Comparison of ENCODE assay signal across 8 mouse cellular contexts in genomic region chr5:146229869-146230650, GRCm38 (mm10). TPM values are rescaled to one million over a fixed set of nuclear protein-coding genes. Genes with fewer than 3 reads are reported as not detected.
A peak's percentile ranks its signal among the peaks of the same experiment; 100 is the strongest.
DNase-seq lines count a peak whose midpoint lies in the region; ATAC-seq and TF ChIP-seq lines count a peak whose summit lies in the region.

No protein-coding gene starts in this region.

- no peak; a peak in 1 of 4 replicates for TF ChIP-seq POLR2A in MEL (IDR thresholded peaks at IDR 0.05; ENCODE audit: control insufficient read depth in 1 of 2, insufficient read depth in 1 of 2, low read depth in 1 of 2, low read length in 2 of 2, poor library complexity in 1 of 2)

- peak overlapping the region; percentile 89 for H3K4me2 ChIP-seq in heart, embryonic 11.5 days
- peak overlapping the region; percentile 54 for H3K4me2 ChIP-seq in hindbrain, embryonic 11.5 days (replicated peaks; ENCODE audit: low read depth, low read length)
- peak overlapping the region; percentile 45 for H3K4me2 ChIP-seq in midbrain, embryonic 11.5 days

- peak overlapping the region; percentile 90 for H3K9ac ChIP-seq in heart, embryonic 11.5 days (ENCODE audit: low read depth, low read length)
- peak overlapping the region; percentile 85 for H3K9ac ChIP-seq in MEL (ENCODE audit: control insufficient read depth, low read depth, low read length, poor library complexity, severe bottlenecking)
- peak overlapping the region; percentile 88 for H3K9ac ChIP-seq in hindbrain, embryonic 11.5 days (ENCODE audit: low read depth, low read length)
- H3K9ac ChIP-seq in midbrain, embryonic 11.5 days (ENCODE audit: low read length): peak overlapping the region; percentile 86

- no peaks in the 10 kb centered on the region for H3K27me3 ChIP-seq in heart, embryonic 11.5 days (ENCODE audit: control insufficient read depth, insufficient read depth, low read length)
- no peaks in the 10 kb centered on the region for H3K27me3 ChIP-seq in MEL (ENCODE audit: control insufficient read depth in 1 of 2, insufficient read depth in 2 of 2, low read length in 2 of 2)
- H3K27me3 ChIP-seq in hindbrain, embryonic 11.5 days (ENCODE audit: control insufficient read depth, insufficient read depth, low read length): no peaks in the 10 kb centered on the region
- no peaks in the 10 kb centered on the region for H3K27me3 ChIP-seq in midbrain, embryonic 11.5 days (ENCODE audit: control insufficient read depth, insufficient read depth, low read length)

- intact Hi-C loops in heart, postnatal 14 days (cut with DNase I): loop anchor here (10.0 kb wide), 1 partner anchor 55 kb away; no protein-coding TSS in a partner anchor

- TF ChIP-seq EP300 in MEL (IDR thresholded peaks at IDR 0.05; ENCODE audit: low read depth in 1 of 2, low read length in 2 of 2): no peak

- no peak for DNase-seq in heart, postnatal 14 days
- DNase-seq in MEL (ENCODE audit: low read depth, low spot score): peak; percentile 27
- peak; percentile 5 for DNase-seq in hindbrain, embryonic 11.5 days (ENCODE audit: low spot score)
- no peak for DNase-seq in midbrain, embryonic 11.5 days (ENCODE audit: low spot score, missing footprints)
- no peak for DNase-seq in layer of hippocampus, postnatal 14 days (ENCODE audit: low spot score in 2 of 2)
- no peak for DNase-seq in right cerebral cortex, postnatal 4 days
- no peak for DNase-seq in ovary, postnatal 10 days (ENCODE audit: low spot score)

- no peaks in the 10 kb centered on the region for H3K9me3 ChIP-seq in heart, embryonic 11.5 days (replicated peaks; ENCODE audit: control insufficient read depth, low read length)
- H3K9me3 ChIP-seq in MEL (replicated peaks; ENCODE audit: insufficient read depth, low read length): no peaks in the 10 kb centered on the region
- H3K9me3 ChIP-seq in hindbrain, embryonic 11.5 days (ENCODE audit: control insufficient read depth, low read length): no peaks in the 10 kb centered on the region
- H3K9me3 ChIP-seq in midbrain, embryonic 11.5 days (ENCODE audit: control insufficient read depth, low read length): no peaks in the 10 kb centered on the region

- no peaks in the 10 kb centered on the region for H3K36me3 ChIP-seq in heart, embryonic 11.5 days (ENCODE audit: control insufficient read depth, insufficient read depth, low read length)
- peaks cover 4 to 18% of the 10 kb centered on the region in 2 experiments for H3K36me3 ChIP-seq in MEL (ENCODE audit: control insufficient read depth in 1 of 2, insufficient read depth in 2 of 2, low read length in 2 of 2)
- H3K36me3 ChIP-seq in hindbrain, embryonic 11.5 days (ENCODE audit: control insufficient read depth, insufficient read depth, low read length): no peaks in the 10 kb centered on the region
- no peaks in the 10 kb centered on the region for H3K36me3 ChIP-seq in midbrain, embryonic 11.5 days (ENCODE audit: control insufficient read depth, insufficient read depth, low read length)

- ATAC-seq in heart, embryonic 11.5 days (replicated peaks; ENCODE audit: insufficient number of reproducible peaks, low FRiP score, low TSS enrichment): no peak
- peak; percentile 5; the same call in 1 of the 2 replicates for ATAC-seq in hindbrain, embryonic 11.5 days (ENCODE audit: low FRiP score)
- peak; percentile 4; the same call in 1 of the 2 replicates for ATAC-seq in midbrain, embryonic 11.5 days (ENCODE audit: low FRiP score)

- peaks cover 39% of the 10 kb centered on the region for H3K79me2 ChIP-seq in MEL (ENCODE audit: control insufficient read depth, insufficient read depth, low read length, poor library complexity)

- WGBS in heart, embryonic 11.5 days (ENCODE audit: insufficient replicate concordance): 56% methylated on average over 17 of the region's 17 CpGs
- WGBS in hindbrain, embryonic 11.5 days: 66% methylated on average over 15 of the region's 17 CpGs
- 59% methylated on average over 17 of the region's 17 CpGs for WGBS in midbrain, embryonic 11.5 days

- peak overlapping the region; percentile 84 for H3K4me3 ChIP-seq in heart, embryonic 11.5 days (ENCODE audit: low read depth, low read length)
- peak overlapping the region; percentile 60 to 85 for H3K4me3 ChIP-seq in MEL (ENCODE audit: control insufficient read depth in 1 of 2, insufficient read depth in 1 of 2, low read depth in 2 of 2, low read length in 2 of 2)
- peak overlapping the region; percentile 81 for H3K4me3 ChIP-seq in hindbrain, embryonic 11.5 days (ENCODE audit: low read depth, low read length)
- H3K4me3 ChIP-seq in midbrain, embryonic 11.5 days (ENCODE audit: low read depth, low read length): peak overlapping the region; percentile 78

- TF ChIP-seq RAD21 in MEL (IDR thresholded peaks at IDR 0.05; ENCODE audit: low read depth, low read length): no peak

- peak overlapping the region; percentile 97 for H3K27ac ChIP-seq in heart, embryonic 11.5 days (ENCODE audit: low read depth, low read length)
- H3K27ac ChIP-seq in MEL (ENCODE audit: control insufficient read depth, low read depth, low read length): peak overlapping the region; percentile 96
- 0 out of 2 replicates have a peak overlapping the region, but pooled peaks have one; percentile 88 for H3K27ac ChIP-seq in hindbrain, embryonic 11.5 days (ENCODE audit: low read depth, low read length)
- H3K27ac ChIP-seq in midbrain, embryonic 11.5 days (ENCODE audit: low read depth, low read length): no peak overlapping the region

- TF ChIP-seq CTCF in MEL (IDR thresholded peaks at IDR 0.05 in 2 of 3, conservative IDR thresholded peaks at IDR 0.05 in 1 of 3; ENCODE audit: control insufficient read depth in 1 of 3, insufficient read depth in 1 of 3, low read depth in 2 of 3, low read length in 3 of 3, poor library complexity in 1 of 3, severe bottlenecking in 1 of 3): no peak

- H3K4me1 ChIP-seq in heart, embryonic 11.5 days (ENCODE audit: control insufficient read depth, insufficient read depth, low read length): 0 out of 2 replicates have a peak, but pooled peaks cover 2% of the 10 kb centered on the region
- H3K4me1 ChIP-seq in MEL (ENCODE audit: control insufficient read depth in 1 of 2, insufficient read depth in 2 of 2, low read length in 2 of 2): peaks cover 8 to 17% of the 10 kb centered on the region in 2 experiments
- no peaks in the 10 kb centered on the region; the same call in 1 of the 2 replicates for H3K4me1 ChIP-seq in hindbrain, embryonic 11.5 days (replicated peaks; ENCODE audit: control insufficient read depth, insufficient read depth, low read length)
- H3K4me1 ChIP-seq in midbrain, embryonic 11.5 days (ENCODE audit: control insufficient read depth, insufficient read depth, low read length): peaks cover 8% of the 10 kb centered on the region

TF ChIP-seq in MEL, 35 proteins besides CTCF, POLR2A, EP300 and RAD21 (continues in another document):
- TF ChIP-seq MYC (IDR thresholded peaks at IDR 0.05; ENCODE audit: low read depth, low read length) (peak; percentile 58; the same call in 1 of the 2 replicates), MXI1 (IDR thresholded peaks at IDR 0.05; ENCODE audit: low read depth, low read length) (no peak), USF1 (IDR thresholded peaks at IDR 0.05; ENCODE audit: low read depth, low read length) (peak; percentile 23; the same call in 1 of the 2 replicates), USF2 (IDR thresholded peaks at IDR 0.05; ENCODE audit: borderline replicate concordance in 1 of 2, insufficient read depth in 1 of 2, low read depth in 1 of 2, low read length in 2 of 2) (no peak), TBP (IDR thresholded peaks at IDR 0.05; ENCODE audit: low read depth, low read length) (no peak), CHD1 (IDR thresholded peaks at IDR 0.05; ENCODE audit: low read depth, low read length) (0 out of 2 replicates have a peak, but pooled peaks have one; percentile 47), SIN3A (IDR thresholded peaks at IDR 0.05; ENCODE audit: low read length) (no peak)

RNA-seq across cellular contexts. Expression of gene Cdk8, which starts 1.0 kb away (rescaled TPM):
- polyA plus RNA-seq in heart, embryonic 11.5 days (2014; fragmentation: Nextera tagmentation; extraction: Ambion mirVana): 19.9 and 24.0 TPM in 2 replicates
- 10 to 100 TPM; 21.7 to 24.1 TPM for total RNA-seq in heart, postnatal 14 days (2021)
- 151 and 154 TPM in 2 replicates for total RNA-seq in MEL (2012; rRNA removed)
- 100 to 1,000 TPM; 139 to 745 TPM for polyA plus RNA-seq in MEL (2012; ENCODE audit: insufficient read depth in 1 of 2, insufficient read length in 2 of 2, low read depth in 1 of 2, low replicate concordance in 2 of 2, missing spikeins in 1 of 2)
- 36.9 and 40.5 TPM in 2 replicates for polyA plus RNA-seq in hindbrain, embryonic 11.5 days (2014; fragmentation: Nextera tagmentation; extraction: Ambion mirVana)
- 39.2 and 40.8 TPM in 2 replicates for polyA plus RNA-seq in midbrain, embryonic 11.5 days (2014; fragmentation: Nextera tagmentation; extraction: Ambion mirVana)
- total RNA-seq in layer of hippocampus, postnatal 14 days (2021): 10 to 100 TPM; 42.0 to 47.0 TPM

RNA-seq across cellular contexts. Expression of gene Rnf6, which starts 8.7 kb away (rescaled TPM):
- 29.8 and 40.7 TPM in 2 replicates for polyA plus RNA-seq in heart, embryonic 11.5 days (2014; fragmentation: Nextera tagmentation; extraction: Ambion mirVana)
- total RNA-seq in heart, postnatal 14 days (2021): 10 to 100 TPM; 42.1 to 42.3 TPM
- total RNA-seq in MEL (2012; rRNA removed): 52.5 and 57.3 TPM in 2 replicates
- polyA plus RNA-seq in MEL (2012; ENCODE audit: insufficient read depth in 1 of 2, insufficient read length in 2 of 2, low read depth in 1 of 2, low replicate concordance in 2 of 2, missing spikeins in 1 of 2): 10 to 100 TPM; 44.9 to 70.1 TPM
- polyA plus RNA-seq in hindbrain, embryonic 11.5 days (2014; fragmentation: Nextera tagmentation; extraction: Ambion mirVana): 22.1 and 24.1 TPM in 2 replicates
- 21.9 and 24.2 TPM in 2 replicates for polyA plus RNA-seq in midbrain, embryonic 11.5 days (2014; fragmentation: Nextera tagmentation; extraction: Ambion mirVana)
- total RNA-seq in layer of hippocampus, postnatal 14 days (2021): 10 to 100 TPM; 52.8 to 52.9 TPM

RNA-seq across cellular contexts. Expression of gene 1700001J03Rik, which starts 45.0 kb away (rescaled TPM):
- not detected in 2 replicates for polyA plus RNA-seq in heart, embryonic 11.5 days (2014; fragmentation: Nextera tagmentation; extraction: Ambion mirVana)
- total RNA-seq in heart, postnatal 14 days (2021): under 1 TPM in 1 of 2 experiments, not detected in 1; 0.65 TPM
- total RNA-seq in MEL (2012; rRNA removed): not detected in 2 replicates
- polyA plus RNA-seq in MEL (2012; ENCODE audit: insufficient read depth in 1 of 2, insufficient read length in 2 of 2, low read depth in 1 of 2, low replicate concordance in 2 of 2, missing spikeins in 1 of 2): under 1 TPM in 1 of 2 experiments, not detected in 1; 0.18 TPM
- polyA plus RNA-seq in hindbrain, embryonic 11.5 days (2014; fragmentation: Nextera tagmentation; extraction: Ambion mirVana): not detected in 2 replicates
- polyA plus RNA-seq in midbrain, embryonic 11.5 days (2014; fragmentation: Nextera tagmentation; extraction: Ambion mirVana): not detected in 2 replicates
- total RNA-seq in layer of hippocampus, postnatal 14 days (2021): under 1 TPM; 0.69 to 0.97 TPM

RNA-seq across cellular contexts. Expression of gene Gm6309, which starts 59.5 kb away (rescaled TPM):
- polyA plus RNA-seq in heart, embryonic 11.5 days (2014; fragmentation: Nextera tagmentation; extraction: Ambion mirVana): not detected in 2 replicates
- not detected for total RNA-seq in heart, postnatal 14 days (2021)
- not detected in 2 replicates for total RNA-seq in MEL (2012; rRNA removed)
- not detected for polyA plus RNA-seq in MEL (2012; ENCODE audit: insufficient read depth in 1 of 2, insufficient read length in 2 of 2, low read depth in 1 of 2, low replicate concordance in 2 of 2, missing spikeins in 1 of 2)
- polyA plus RNA-seq in hindbrain, embryonic 11.5 days (2014; fragmentation: Nextera tagmentation; extraction: Ambion mirVana): not detected in 2 replicates
- polyA plus RNA-seq in midbrain, embryonic 11.5 days (2014; fragmentation: Nextera tagmentation; extraction: Ambion mirVana): not detected in 2 replicates
- not detected for total RNA-seq in layer of hippocampus, postnatal 14 days (2021)

Comparison
In these comparisons a context has a peak if more than half of its experiments do, and no peak if none do; other contexts are left out.
1. DNase-seq: peak in MEL (single experiment) and hindbrain, embryonic 11.5 days (single experiment); none in heart, postnatal 14 days (0 of 2), midbrain, embryonic 11.5 days (single experiment), layer of hippocampus, postnatal 14 days (0 of 2), right cerebral cortex, postnatal 4 days (single experiment) and ovary, postnatal 10 days (single experiment).
2. Peak in every context shown above with its lines, with median percentiles within 50 percentile points of each other: H3K4me2 ChIP-seq, H3K4me3 ChIP-seq and H3K9ac ChIP-seq.